Mouse (Mus musculus): ENCODE measurements around the gene Rnf157. TPM values are rescaled to one million over a fixed set of nuclear protein-coding genes. Genes with fewer than 3 reads are reported as not detected.

Rnf157 gene
- total and polyA plus RNA-seq, 3 experiments = 8.7 to 39.3 (median 10.9) TPM

DNA sequence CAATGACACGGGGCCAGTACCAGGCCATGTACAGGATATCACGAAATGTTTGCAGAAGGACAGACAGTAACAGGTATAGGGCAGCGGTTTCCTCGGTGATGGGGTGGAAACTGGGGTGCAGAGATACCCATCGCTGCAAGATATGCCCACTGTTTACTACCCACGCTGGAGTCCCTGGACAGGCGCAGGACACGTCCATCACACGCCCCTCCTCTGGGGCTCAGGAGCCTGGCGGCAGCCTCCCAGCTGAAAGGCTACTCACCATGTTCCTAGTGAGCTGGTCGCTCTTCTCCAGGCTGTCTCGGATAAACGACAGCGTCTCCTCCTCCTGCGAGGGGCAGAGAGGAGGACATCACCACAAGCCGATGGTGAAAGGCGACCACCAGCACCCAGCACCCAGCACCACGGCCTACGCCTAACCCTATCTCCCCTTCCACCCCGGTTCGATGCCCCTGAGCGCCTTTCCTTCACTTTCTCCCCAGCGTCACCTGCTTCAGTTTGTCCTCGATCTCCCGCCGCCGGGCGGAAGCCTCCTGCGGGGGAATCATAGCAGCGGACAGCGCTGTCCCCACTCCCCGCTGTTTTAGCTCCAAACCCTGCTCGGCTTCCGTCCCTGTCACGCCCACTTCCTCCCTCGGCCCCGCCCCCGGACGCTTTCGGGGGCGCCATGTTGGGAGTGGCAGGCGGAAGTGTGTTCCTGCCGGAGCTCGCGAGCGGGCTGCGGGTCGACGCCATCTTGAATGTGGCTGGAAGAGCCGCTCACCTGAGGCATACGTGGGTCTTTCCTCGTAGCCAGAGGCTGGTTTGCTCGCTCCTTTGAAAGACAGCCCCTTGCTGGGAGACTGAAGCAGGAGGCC lies 106.5 kb downstream of the Rnf157 start:
- Histone ChIP-seq H3K9me3 (replicated peaks; ENCODE audit: low read length) (no peaks in the 10 kb centered on the region), H3K27me3 (replicated peaks) (no peaks in the 10 kb centered on the region), H3K4me2 (ENCODE audit: insufficient read depth, low read depth, poor library complexity, severe bottlenecking) (peak overlapping the region; percentile 97), H3K4me3 (replicated peaks in 1 of 3; ENCODE audit: low read depth in 2 of 3, low read length in 2 of 3, poor library complexity in 1 of 3) (peak overlapping the region; percentile 79 to 93 (median 87)), H3K79me2 (replicated peaks; ENCODE audit: control insufficient read depth, extremely low read depth, insufficient read depth, poor library complexity, severe bottlenecking) (peaks cover 7% of the 10 kb centered on the region; the same call in 1 of the 2 replicates), H3K9ac (ENCODE audit: insufficient read depth, low read depth) (peak overlapping the region; percentile 81), H3K27ac (ENCODE audit: insufficient read depth, low read depth) (no peak overlapping the region), H3K4me1 (ENCODE audit: control insufficient read depth in 1 of 2, insufficient read depth in 2 of 2) (peaks cover 15 to 34% of the 10 kb centered on the region in 2 experiments), H3K36me3 (replicated peaks in 1 of 2; ENCODE audit: control insufficient read depth in 1 of 2, insufficient read depth in 1 of 2, low read length in 1 of 2) (peaks cover 23 to 38% of the 10 kb centered on the region in 2 experiments)
- in situ Hi-C loops (cut with MboI; ENCODE audit: low pct_ligation_motif_present, low pct_unique_long_range_greater_than_20kb, low sequenced_read_pairs) (no loop called here), dilution Hi-C loops (cut with MboI; ENCODE audit: extremely low pct_ligation_motif_present, extremely low pct_unique_long_range_greater_than_20kb, low sequenced_read_pairs) (no loop called here)
- no peak for TF ChIP-seq CHD1 (IDR thresholded peaks at IDR 0.05; ENCODE audit: low read depth, low read length)
- TF ChIP-seq JUND (conservative IDR thresholded peaks at IDR 0.05; ENCODE audit: low read depth, low read length) = no peak
- 0 out of 2 replicates have a peak, but pooled peaks have one; percentile 17 for TF ChIP-seq TBP (conservative IDR thresholded peaks at IDR 0.05; ENCODE audit: low read depth, low read length)
- no peak for TF ChIP-seq RAD21 (IDR thresholded peaks at IDR 0.05; ENCODE audit: low read depth, low read length)
- TF ChIP-seq MXI1 (IDR thresholded peaks at IDR 0.05; ENCODE audit: low read depth, low read length) = peak; percentile 58
- peak; percentile 71 for TF ChIP-seq NELFE (IDR thresholded peaks at IDR 0.05; ENCODE audit: low read depth, low read length)
- TF ChIP-seq SMC3 (IDR thresholded peaks at IDR 0.05; ENCODE audit: low read depth, low read length) = no peak
- TF ChIP-seq SIN3A (IDR thresholded peaks at IDR 0.05; ENCODE audit: low read length) = peak; percentile 97
- no peak; the same call in 1 of the 2 replicates for TF ChIP-seq ETS1 (conservative IDR thresholded peaks at IDR 0.05; ENCODE audit: low read depth, low read length)
- no peak for TF ChIP-seq ZC3H11A (IDR thresholded peaks at IDR 0.05; ENCODE audit: low read depth, low read length)
- TF ChIP-seq USF2 (conservative IDR thresholded peaks at IDR 0.05; ENCODE audit: low read depth, low read length) = no peak
- TF ChIP-seq MYC (IDR thresholded peaks at IDR 0.05; ENCODE audit: low read depth, low read length) = 0 out of 2 replicates have a peak, but pooled peaks have one; percentile 12
- TF ChIP-seq ELF1 (IDR thresholded peaks at IDR 0.05; ENCODE audit: low read depth, low read length) = peak; percentile 98
- TF ChIP-seq UBTF (IDR thresholded peaks at IDR 0.05; ENCODE audit: low read depth, low read length) = no peak
- TF ChIP-seq MEF2A (IDR thresholded peaks at IDR 0.05; ENCODE audit: borderline replicate concordance, low read depth, low read length) = peak; percentile 64; the same call in 1 of the 2 replicates
- TF ChIP-seq GABPA (IDR thresholded peaks at IDR 0.05; ENCODE audit: insufficient replicate concordance, low read depth, low read length) = peak; percentile 63; the same call in 1 of the 2 replicates
- TF ChIP-seq ZNF384 (IDR thresholded peaks at IDR 0.05; ENCODE audit: low read depth, low read length) = peak; percentile 34; the same call in 1 of the 2 replicates
- peak; percentile 89 for TF ChIP-seq TCF12 (IDR thresholded peaks at IDR 0.05; ENCODE audit: low read depth, low read length)
- TF ChIP-seq USF1 (IDR thresholded peaks at IDR 0.05; ENCODE audit: low read depth, low read length) = no peak
- TF ChIP-seq PAX5 (IDR thresholded peaks at IDR 0.05; ENCODE audit: low read length) = no peak
- TF ChIP-seq IRF4 (IDR thresholded peaks at IDR 0.05; ENCODE audit: low read depth, low read length) = peak; percentile 67
- peak; percentile 91; the same call in 1 of the 2 replicates for TF ChIP-seq RCOR1 (conservative IDR thresholded peaks at IDR 0.05; ENCODE audit: low read depth, low read length)
- TF ChIP-seq MAFK (IDR thresholded peaks at IDR 0.05; ENCODE audit: insufficient replicate concordance, low read length) = no peak
- peak; percentile 97 for TF ChIP-seq KAT2A (IDR thresholded peaks at IDR 0.05; ENCODE audit: insufficient replicate concordance, low read length)
- peak; percentile 65 for TF ChIP-seq MAX (IDR thresholded peaks at IDR 0.05; ENCODE audit: low read length)
- no peak for TF ChIP-seq ZMIZ1 (IDR thresholded peaks at IDR 0.05; ENCODE audit: low read depth, low read length)
- TF ChIP-seq CHD2 (IDR thresholded peaks at IDR 0.05; ENCODE audit: low read length) = peak; percentile 81
- no peak for TF ChIP-seq ZKSCAN1 (IDR thresholded peaks at IDR 0.05; ENCODE audit: borderline replicate concordance, low read depth, low read length)
- peak; percentile 54; the same call in 1 of the 2 replicates for TF ChIP-seq BHLHE40 (IDR thresholded peaks at IDR 0.05; ENCODE audit: low read depth, low read length)
- peak; percentile 87 for TF ChIP-seq NRF1 (IDR thresholded peaks at IDR 0.05; ENCODE audit: low read depth, low read length)
- peak; percentile 90 for TF ChIP-seq POLR2A (IDR thresholded peaks at IDR 0.05; ENCODE audit: low read depth, low read length)
- TF ChIP-seq HCFC1 (IDR thresholded peaks at IDR 0.05; ENCODE audit: low read depth, low read length) = peak; percentile 100
- TF ChIP-seq CTCF (conservative IDR thresholded peaks at IDR 0.05 in 1 of 2, IDR thresholded peaks at IDR 0.05 in 1 of 2; ENCODE audit: low read depth in 2 of 2, low read length in 2 of 2) = no peak
- no peak for TF ChIP-seq EP300 (IDR thresholded peaks at IDR 0.05; ENCODE audit: low read length)
- peak; percentile 62; the same call in 1 of the 2 replicates for TF ChIP-seq MAZ (IDR thresholded peaks at IDR 0.05; ENCODE audit: low read depth, low read length)
- no peak for TF ChIP-seq JUN (IDR thresholded peaks at IDR 0.05; ENCODE audit: insufficient read depth, low read depth, low read length)
- no peak for TF ChIP-seq E2F4 (IDR thresholded peaks at IDR 0.05; ENCODE audit: insufficient replicate concordance, low read depth, low read length)
- peak; percentile 48; the same call in 1 of the 2 replicates for TF ChIP-seq POLR2AphosphoS2 (IDR thresholded peaks at IDR 0.05; ENCODE audit: low read depth, low read length)
- DNase-seq (ENCODE audit: extremely low read depth) = peak; percentile 98

Data from CH12.LX (cell line).